Mouse (Mus musculus) layer of hippocampus, postnatal 25 days (tissue): ENCODE data around the gene Il17rd. TPM values are rescaled to one million over a fixed set of nuclear protein-coding genes. Genes with fewer than 3 reads are reported as not detected.

ENCODE experiments used
- DNase-seq, 2 experiments: peaks; one replicate each; pipeline ENCODE4 v3.0.0; 2022; ENCODE audit warnings: mixed read lengths in 2 of 2, low spot score in 1 of 2; ENCODE audit errors: extremely low spot score in 1 of 2
- total RNA-seq, 2 experiments: library from RNA; stranded (reverse); gene quantifications; 2 replicates each; pipeline ENCODE4 v1.2.3; 2021

Il17rd gene
- 1 to 10 TPM; 3.1 to 3.9 TPM for total RNA-seq

GRCm38 (mm10) chr14:27038783-27039182 is at the start of gene Il17rd:
Gene Il17rd (plus strand): TSS chr14:27038941.
- DNase-seq, result peak; percentile 64 to 69

- DNase-seq, result no peak
These were observed 47.1 kb upstream of the Il17rd start for GRCm38 (mm10) chr14:26991622-26992021.

GRCm38 (mm10) chr14:26993427-26993826 is 45.3 kb upstream of the Il17rd start:
- no peak for DNase-seq

GRCm38 (mm10) chr14:26994211-26994741 is 44.5 kb upstream of the Il17rd start, which contains the start of gene Hesx1:
Gene Hesx1 (plus strand): TSS chr14:26994416.
- no peak for DNase-seq

GRCm38 (mm10) chr14:26996257-26996656 is 42.5 kb upstream of the Il17rd start:
- DNase-seq, result no peak

GRCm38 (mm10) chr14:27000386-27000785 is 38.4 kb upstream of the Il17rd start:
- DNase-seq, result no peak

- no peak for DNase-seq
These were observed 33.8 kb upstream of the Il17rd start for GRCm38 (mm10) chr14:27004906-27005305.

- no peak for DNase-seq
These were observed 32.8 kb upstream of the Il17rd start for GRCm38 (mm10) chr14:27005937-27006336.

- no peak for DNase-seq
These were observed 27.2 kb upstream of the Il17rd start for GRCm38 (mm10) chr14:27011561-27011960.

- no peak for DNase-seq
These were observed 25.1 kb upstream of the Il17rd start for GRCm38 (mm10) chr14:27013658-27014057.

- no peak for DNase-seq
These were observed 20.8 kb upstream of the Il17rd start for GRCm38 (mm10) chr14:27017936-27018335.

- no peak for DNase-seq
These were observed 18.9 kb upstream of the Il17rd start for GRCm38 (mm10) chr14:27019850-27020249.

GRCm38 (mm10) chr14:27022876-27023275 is 15.9 kb upstream of the Il17rd start:
- peak in 1 of 2 experiments; percentile 47 for DNase-seq

GRCm38 (mm10) chr14:27024664-27025063 is 14.1 kb upstream of the Il17rd start:
- DNase-seq, result no peak

GRCm38 (mm10) chr14:27029771-27030173 is 9.0 kb upstream of the Il17rd start:
- DNase-seq, result no peak

- peak; percentile 28 to 82 for DNase-seq
These were observed 7.6 kb upstream of the Il17rd start for GRCm38 (mm10) chr14:27031142-27031541.

GRCm38 (mm10) chr14:27037513-27037912 is 1.2 kb upstream of the Il17rd start:
- no peak for DNase-seq

GRCm38 (mm10) chr14:27039281-27040248 is 824 bp downstream of the Il17rd start:
- DNase-seq, result peak in 1 of 2 experiments; percentile 16

- no peak for DNase-seq
These were observed 1.7 kb downstream of the Il17rd start for GRCm38 (mm10) chr14:27040451-27040850.

GRCm38 (mm10) chr14:27042280-27042983 is 3.7 kb downstream of the Il17rd start:
- DNase-seq, result no peak

- DNase-seq, result no peak
These were observed 4.7 kb downstream of the Il17rd start for GRCm38 (mm10) chr14:27043416-27043815.
